Mouse (Mus musculus) left cerebral cortex, postnatal 14 days (tissue): ENCODE measurements around the gene Enc1. TPM values are rescaled to one million over a fixed set of nuclear protein-coding genes. Genes with fewer than 3 reads are reported as not detected.

ENCODE experiments used
- DNase-seq, 2 experiments: peaks; one replicate each; pipeline ENCODE4 v3.0.0; 2021 to 2022; ENCODE audit warnings: low spot score in 2 of 2, mixed read lengths in 1 of 2
- intact Hi-C: fragments of 180-260 bp; cut with DNase I; formaldehyde crosslinking; loops from one replicate; pipeline ENCODE4 v1.15.1; 2025
- long read RNA-seq, 2 experiments: library from polyadenylated mRNA; stranded (forward); transcript quantifications; one replicate each; pipeline ENCODE4 v2.0.0; 2021
- total RNA-seq, 2 experiments: library from RNA; stranded (reverse); gene quantifications; 2 replicates each; pipeline ENCODE4 v1.2.3; 2021

Gene Enc1
- total RNA-seq, result 100 to 1,000 TPM; 482 to 522 TPM
- long read RNA-seq, experiment 1, full-length matches to known transcripts, result 1 of 46 reads
- long read RNA-seq, experiment 1, partial matches to known transcripts, result 1 of 46 reads
- long read RNA-seq, experiment 1, other reads (novel, unspliced or antisense), result 44 of 46 reads
- long read RNA-seq, experiment 2, full-length matches to known transcripts, result 2 of 37 reads
- long read RNA-seq, experiment 2, partial matches to known transcripts, result 0 of 37 reads
- long read RNA-seq, experiment 2, other reads (novel, unspliced or antisense), result 35 of 37 reads

GRCm38 (mm10) chr13:97240965-97241786 lies at the start of gene Enc1:
Enc1 (plus strand) TSS chr13:97241105.
- DNase-seq, result peak; percentile 91 to 93
- intact Hi-C loops, result loop anchor here (5.0 to 10.0 kb wide), 3 partner anchors 196 to 391 kb away; no protein-coding TSS in a partner anchor

- DNase-seq, result no peak
- intact Hi-C loops, result no loop called here
Measured at GRCm38 (mm10) chr13:97192649-97193048, 48.3 kb upstream of the Enc1 start.

- intact Hi-C loops, result no loop called here
- DNase-seq, result peak; percentile 79 to 82
Measured at GRCm38 (mm10) chr13:97193420-97193819, 47.5 kb upstream of the Enc1 start.

- intact Hi-C loops, result no loop called here
- no peak for DNase-seq
Measured at GRCm38 (mm10) chr13:97196186-97196924, 44.5 kb upstream of the Enc1 start.

GRCm38 (mm10) chr13:97196925-97197218 lies 44.0 kb upstream of the Enc1 start:
- intact Hi-C loops, result no loop called here
- no peak for DNase-seq

GRCm38 (mm10) chr13:97197932-97198562 lies 42.9 kb upstream of the Enc1 start, which contains the start of gene Hexb:
Hexb (minus strand) TSS chr13:97198357.
- intact Hi-C loops, result no loop called here
- DNase-seq, result peak; percentile 82 to 86

GRCm38 (mm10) chr13:97199123-97199522 lies 41.8 kb upstream of the Enc1 start:
- DNase-seq, result no peak
- intact Hi-C loops, result no loop called here

GRCm38 (mm10) chr13:97201076-97201475 lies 39.8 kb upstream of the Enc1 start:
- intact Hi-C loops, result no loop called here
- DNase-seq, result no peak

- intact Hi-C loops, result no loop called here
- DNase-seq, result no peak
Measured at GRCm38 (mm10) chr13:97201896-97202295, 39.0 kb upstream of the Enc1 start.

- intact Hi-C loops, result no loop called here
- peak; percentile 88 for DNase-seq
Measured at GRCm38 (mm10) chr13:97205052-97205701, 35.7 kb upstream of the Enc1 start.

GRCm38 (mm10) chr13:97206046-97206445 lies 34.9 kb upstream of the Enc1 start:
- intact Hi-C loops, result no loop called here

GRCm38 (mm10) chr13:97207472-97208111 lies 33.3 kb upstream of the Enc1 start:
- DNase-seq, result no peak
- intact Hi-C loops, result no loop called here

More at GRCm38 (mm10) chr13:97206046-97206445, 34.9 kb upstream of the Enc1 start:
- DNase-seq, result no peak

GRCm38 (mm10) chr13:97208112-97208478 lies 32.8 kb upstream of the Enc1 start:
- DNase-seq, result no peak

GRCm38 (mm10) chr13:97208500-97209010 lies 32.4 kb upstream of the Enc1 start:
- intact Hi-C loops, result no loop called here
- DNase-seq, result no peak

More at GRCm38 (mm10) chr13:97208112-97208478, 32.8 kb upstream of the Enc1 start:
- intact Hi-C loops, result no loop called here

- DNase-seq, result no peak
Measured at GRCm38 (mm10) chr13:97214583-97215268, 26.2 kb upstream of the Enc1 start.

GRCm38 (mm10) chr13:97215563-97215962 lies 25.3 kb upstream of the Enc1 start:
- intact Hi-C loops, result no loop called here
- DNase-seq, result no peak

More at GRCm38 (mm10) chr13:97214583-97215268, 26.2 kb upstream of the Enc1 start:
- intact Hi-C loops, result no loop called here

- no peak for DNase-seq
- intact Hi-C loops, result no loop called here
Measured at GRCm38 (mm10) chr13:97216196-97216595, 24.7 kb upstream of the Enc1 start.

- DNase-seq, result no peak
- intact Hi-C loops, result no loop called here
Measured at GRCm38 (mm10) chr13:97220022-97220421, 20.9 kb upstream of the Enc1 start.
